Mouse (Mus musculus) urinary bladder, adult 18-20 months (tissue): ENCODE results near the gene Tmem168.

Experiments used
- DNase-seq, 2 experiments: peaks; one replicate each; pipeline ENCODE4 v3.0.0; 2022; ENCODE audit warnings: low spot score in 2 of 2, mixed read lengths in 2 of 2

Gene Tmem168

GRCm38 (mm10) chr6:13607621-13608493 is at the start of gene Tmem168:
Gene Tmem168 (minus strand): TSS chr6:13608100.
- peak; percentile 88 to 98 for DNase-seq

- DNase-seq = no peak
Measured at GRCm38 (mm10) chr6:13654081-13654480, 46.2 kb upstream of the Tmem168 start.

- no peak for DNase-seq
Measured at GRCm38 (mm10) chr6:13652284-13652683, 44.4 kb upstream of the Tmem168 start.

- DNase-seq = no peak
Measured at GRCm38 (mm10) chr6:13650854-13651253, 43.0 kb upstream of the Tmem168 start.

- no peak for DNase-seq
Measured at GRCm38 (mm10) chr6:13648305-13648704, 40.4 kb upstream of the Tmem168 start.

- peak in 1 of 2 experiments; percentile 22 for DNase-seq
Measured at GRCm38 (mm10) chr6:13636582-13636989, 28.7 kb upstream of the Tmem168 start.

GRCm38 (mm10) chr6:13632571-13632970 is 24.7 kb upstream of the Tmem168 start:
- no peak for DNase-seq

GRCm38 (mm10) chr6:13630607-13631006 is 22.7 kb upstream of the Tmem168 start:
- no peak for DNase-seq

- no peak for DNase-seq
Measured at GRCm38 (mm10) chr6:13619618-13620017, 11.7 kb upstream of the Tmem168 start.

- no peak for DNase-seq
Measured at GRCm38 (mm10) chr6:13617110-13617509, 9.2 kb upstream of the Tmem168 start.

GRCm38 (mm10) chr6:13614568-13614967 is 6.7 kb upstream of the Tmem168 start:
- no peak for DNase-seq

GRCm38 (mm10) chr6:13613671-13614070 is 5.8 kb upstream of the Tmem168 start:
- DNase-seq = no peak

- DNase-seq = no peak
Measured at GRCm38 (mm10) chr6:13610869-13611268, 3.0 kb upstream of the Tmem168 start.

GRCm38 (mm10) chr6:13609353-13610140 is 1.6 kb upstream of the Tmem168 start:
- DNase-seq = no peak

GRCm38 (mm10) chr6:13606921-13607620 is 829 bp downstream of the Tmem168 start:
- DNase-seq = no peak

- DNase-seq = no peak
Measured at GRCm38 (mm10) chr6:13606394-13606793, 1.5 kb downstream of the Tmem168 start.

GRCm38 (mm10) chr6:13603134-13603533 is 4.8 kb downstream of the Tmem168 start:
- no peak for DNase-seq

- no peak for DNase-seq
Measured at GRCm38 (mm10) chr6:13601587-13601986, 6.3 kb downstream of the Tmem168 start.

GRCm38 (mm10) chr6:13598239-13598923 is 9.5 kb downstream of the Tmem168 start:
- DNase-seq = no peak

- DNase-seq = no peak
Measured at GRCm38 (mm10) chr6:13592729-13593345, 15.1 kb downstream of the Tmem168 start.

GRCm38 (mm10) chr6:13586560-13586959 is 21.3 kb downstream of the Tmem168 start:
- no peak for DNase-seq
